11 mouse cellular contexts compared by ENCODE assay signal in genomic region chr11:88288805-88289340, GRCm38 (mm10). TPM values are rescaled to one million over a fixed set of nuclear protein-coding genes. Genes with fewer than 3 reads are reported as not detected.
A peak's percentile ranks its signal among the peaks of the same experiment; 100 is the strongest.
DNase-seq lines count a peak whose midpoint lies in the region; ATAC-seq lines count a peak whose summit lies in the region.
"Had no signal": no experiment of that assay in that cellular context is flagged by ENCODE, and none has a peak within 500 bp of the region (broad histone marks: within the 10 kb centered on the region; RNA-seq: fewer than 3 reads in every experiment).

No protein-coding gene starts in this region.

- DNase-seq in heart, postnatal 10 days = no peak
- DNase-seq in thymus, postnatal 14 days = peak; percentile 31
- DNase-seq in thymus, adult 18-20 months = no peak
- peak; percentile 13 for DNase-seq in large intestine, adult 2 months (ENCODE audit: low read depth, low spot score)
- DNase-seq in Muller cell, postnatal 12 days (ENCODE audit: inconsistent ontology term) = no peak
- no peak for DNase-seq in embryo, embryonic 9.5 days (ENCODE audit: extremely low spot score)
- no peak for DNase-seq in kidney, adult 9 months

- peaks cover 41% of the 10 kb centered on the region for H3K4me1 ChIP-seq in heart, embryonic 12.5 days (replicated peaks)
- H3K4me1 ChIP-seq: liver, embryonic 15.5 days had no signal

- 40% methylated on average over 12 of the region's 12 CpGs for WGBS in heart, embryonic 12.5 days
- 32% methylated on average over 12 of the region's 12 CpGs for WGBS in large intestine, adult 2 months

- H3K4me2 ChIP-seq in heart, embryonic 12.5 days = no peak overlapping the region
- H3K4me2 ChIP-seq: liver, embryonic 15.5 days had no signal

- no peaks in the 10 kb centered on the region for H3K9me3 ChIP-seq in heart, embryonic 12.5 days (replicated peaks)
- H3K9me3 ChIP-seq: liver, embryonic 15.5 days had no signal

- intact Hi-C loops in heart, postnatal 10 days (cut with DNase I) = loop anchor here (2.0 kb wide), 1 partner anchor 124 kb away; no protein-coding TSS in a partner anchor

- H3K4me3 ChIP-seq in heart, embryonic 12.5 days = no peak overlapping the region
- H3K4me3 ChIP-seq: liver, embryonic 15.5 days had no signal

- H3K36me3 ChIP-seq in heart, embryonic 12.5 days = no peaks in the 10 kb centered on the region
- H3K36me3 ChIP-seq: liver, embryonic 15.5 days had no signal

- no peak overlapping the region for H3K27ac ChIP-seq in heart, embryonic 12.5 days (ENCODE audit: poor library complexity, severe bottlenecking)
- H3K27ac ChIP-seq: liver, embryonic 15.5 days had no signal

- peak overlapping the region; percentile 29; the same call in 1 of the 2 replicates for H3K9ac ChIP-seq in heart, embryonic 12.5 days
- H3K9ac ChIP-seq: liver, embryonic 15.5 days had no signal

- no peaks in the 10 kb centered on the region for H3K27me3 ChIP-seq in heart, embryonic 12.5 days (replicated peaks)

- no peak for ATAC-seq in heart, embryonic 12.5 days (ENCODE audit: insufficient number of reproducible peaks, low FRiP score)

RNA-seq across cellular contexts. Expression of gene Ccdc182, which starts 5.0 kb away (rescaled TPM):
- polyA plus RNA-seq in heart, embryonic 12.5 days (2016; fragmentation: Nextera tagmentation; extraction: Ambion mirVana) = 0.26 TPM in 1 of 2 replicates, not detected in the other
- not detected for total RNA-seq in heart, postnatal 10 days (2021)
- not detected in 2 replicates for polyA plus RNA-seq in large intestine, adult 2 months (2012; rRNA removed)
- total RNA-seq: ES-E14; heart, adult 8-10 months had no signal
- polyA plus RNA-seq: liver, embryonic 15.5 days had no signal

Comparison
In these comparisons a context has a peak if more than half of its experiments do, and no peak if none do; other contexts are left out.
1. DNase-seq: peak in thymus, postnatal 14 days (single experiment) and large intestine, adult 2 months (single experiment); none in heart, postnatal 10 days (0 of 2), thymus, adult 18-20 months (0 of 2), Muller cell, postnatal 12 days (single experiment), embryo, embryonic 9.5 days (single experiment) and kidney, adult 9 months (single experiment).